Mouse (Mus musculus) myocyte (in vitro differentiated cells): Measurements from ENCODE around the gene Paqr4.

Source experiments
- TCF3 ChIP-seq: IDR thresholded peaks from one replicate; pipeline ENCODE4 v1.6.1; 2011; ENCODE audit warnings: low read depth, control low read depth; ENCODE audit not compliant: insufficient read length
- USF1 ChIP-seq: IDR thresholded peaks from one replicate; pipeline ENCODE4 v1.6.1; 2011; ENCODE audit warnings: low read depth, mild to moderate bottlenecking, control low read depth, moderate library complexity

GRCm38 (mm10) chr17:23734341-23734740 lies 6.3 kb downstream of the Paqr4 start:
- TF ChIP-seq USF1 (no peak), TCF3 (no peak)
